Mouse (Mus musculus) heart, embryonic 13.5 days (tissue): ENCODE results near the gene Cys1. TPM values are rescaled to one million over a fixed set of nuclear protein-coding genes. Genes with fewer than 3 reads are reported as not detected.
A peak's percentile ranks its signal among the peaks of the same experiment; 100 is the strongest.

Experiments
- ATAC-seq: fragments of 200-750 bp; cut with Nextera tagmentation; 2 replicates; pipeline ENCODE4 v1.8.0; 2017; ENCODE audit warnings: moderate TSS enrichment; ENCODE audit not compliant: insufficient number of reproducible peaks, low FRiP score, low TSS enrichment; ENCODE audit errors: extremely low read depth
- H3K27ac ChIP-seq: fragments of 300-500 bp; sonication (generic); replicated peaks from 2 replicates; pipeline ENCODE4 v1.5.1; 2015; ENCODE audit warnings: moderate library complexity, mild to moderate bottlenecking, inconsistent platforms
- H3K27me3 ChIP-seq: fragments of 300-500 bp; sonication (generic); replicated peaks from 2 replicates; pipeline ENCODE4 v1.6.1; 2015; ENCODE audit warnings: mild to moderate bottlenecking, inconsistent platforms
- H3K36me3 ChIP-seq: fragments of 300-500 bp; sonication (generic); 2 replicates; pipeline ENCODE4 v1.6.1; 2015; ENCODE audit warnings: mild to moderate bottlenecking, inconsistent platforms
- H3K4me1 ChIP-seq: fragments of 300-500 bp; sonication (generic); 2 replicates; pipeline ENCODE4 v1.6.1; 2015; ENCODE audit warnings: inconsistent platforms
- H3K4me2 ChIP-seq: fragments of 300-500 bp; sonication (generic); 2 replicates; pipeline ENCODE4 v1.6.1; 2015; ENCODE audit warnings: inconsistent platforms, mild to moderate bottlenecking, moderate library complexity
- H3K4me3 ChIP-seq: fragments of 300-500 bp; sonication (generic); 2 replicates; pipeline ENCODE4 v1.5.1; 2015; ENCODE audit warnings: moderate library complexity, mild to moderate bottlenecking, inconsistent platforms
- H3K9ac ChIP-seq: fragments of 300-500 bp; sonication (generic); 2 replicates; pipeline ENCODE4 v1.6.1; 2015; ENCODE audit warnings: inconsistent platforms, mild to moderate bottlenecking, moderate library complexity
- H3K9me3 ChIP-seq: fragments of 300-500 bp; sonication (generic); 2 replicates; pipeline ENCODE4 v1.6.1; 2016; ENCODE audit warnings: inconsistent platforms
- WGBS: fragments of 180-500 bp; shearing (Covaris S2); methylation state at CpG from one replicate; pipeline ENCODE4 v1.1.7; 2015; ENCODE audit warnings: mixed read lengths; 5-methylcytosine and 5-hydroxymethylcytosine counted together
- polyA plus RNA-seq: library from polyadenylated mRNA; unstranded; fragments of >200 nt; fragmentation: Nextera tagmentation; extraction: Ambion mirVana; gene quantifications from 2 replicates; pipeline ENCODE4 v1.2.1, GENCODE M21; 2015

Gene Cys1
- polyA plus RNA-seq: 0.56 and 1.2 TPM in 2 replicates

DNA sequence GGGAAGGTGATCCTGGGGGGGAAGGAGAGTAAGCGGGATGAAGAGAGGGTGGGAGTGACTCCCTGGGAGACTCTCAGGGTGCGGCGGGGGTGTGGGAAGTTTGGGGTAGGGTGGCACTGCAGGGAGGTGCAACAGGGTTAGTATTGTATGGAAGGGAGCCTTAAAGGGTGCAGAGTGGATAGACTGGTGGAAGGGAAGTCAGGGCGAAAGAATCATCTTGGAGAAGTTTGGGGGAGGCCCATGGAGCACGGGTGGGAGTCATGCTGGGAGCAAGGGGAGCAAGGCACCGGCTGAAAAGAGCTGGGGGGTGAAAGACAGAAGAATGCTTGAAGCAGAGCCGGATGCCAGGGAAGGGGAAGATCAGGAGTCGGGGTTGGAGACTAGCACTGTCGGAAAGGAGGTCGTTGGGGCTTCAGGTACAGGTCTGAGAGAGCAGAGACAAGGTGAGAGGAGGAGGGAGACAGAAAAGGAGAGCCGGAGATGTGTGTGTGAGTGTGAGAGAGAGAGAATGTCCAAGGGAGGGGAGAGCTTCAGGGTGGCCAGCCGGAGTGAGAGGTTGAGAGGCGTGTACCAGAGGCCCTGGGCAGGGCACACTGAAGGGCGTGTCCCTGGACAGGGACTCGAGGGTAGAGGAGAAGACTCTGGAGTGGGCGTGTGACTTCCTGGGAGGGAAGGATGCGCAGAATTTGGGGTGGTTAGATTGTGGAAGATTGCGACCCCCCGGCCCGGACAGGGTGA lies at the start of gene Cys1:
TSS of gene Cys1 (minus strand) at position 528 of the 738 bp plus-strand sequence.
- Histone ChIP-seq H3K4me3 (peak within 1 kb of the TSS; percentile 65), H3K9me3 (no peaks in the 10 kb centered on the region), H3K36me3 (no peaks in the 10 kb centered on the region), H3K9ac (peak within 1 kb of the TSS; percentile 83), H3K4me1 (peaks cover 32% of the 10 kb centered on the region), H3K27ac (peak within 1 kb of the TSS; percentile 40), H3K27me3 (peaks cover 68% of the 10 kb centered on the region), H3K4me2 (peak within 1 kb of the TSS; percentile 94)
- WGBS: 3% methylated on average over 20 of the region's 20 CpGs
- ATAC-seq: peak; percentile 56; the same call in 1 of the 2 replicates

DNA sequence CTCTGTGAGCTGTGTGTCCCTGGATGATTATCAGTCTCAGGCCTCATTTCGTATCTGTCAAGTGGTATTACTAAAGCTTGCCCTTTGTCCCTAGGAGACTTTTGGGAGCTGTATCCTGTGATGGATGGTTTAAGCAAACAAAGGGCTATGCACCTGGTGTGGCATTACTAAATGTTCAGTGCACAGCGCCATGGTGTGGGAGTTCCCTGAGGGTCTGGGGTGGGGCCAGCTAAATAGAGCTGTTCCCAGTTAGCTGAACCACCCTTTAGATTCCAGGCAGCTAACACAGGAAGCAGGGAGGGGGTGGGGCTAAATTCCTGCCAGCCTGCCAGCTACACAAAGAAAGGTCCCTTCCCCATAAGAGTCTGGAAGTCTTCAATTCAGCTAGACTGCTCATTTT lies 42.8 kb upstream of the Cys1 start:
- no peak for ATAC-seq
- peak overlapping the region; percentile 48 for H3K4me2 ChIP-seq
- H3K4me1 ChIP-seq: peaks cover 18% of the 10 kb centered on the region
- 0 out of 2 replicates have a peak overlapping the region, but pooled peaks have one; percentile 5 for H3K9ac ChIP-seq
- H3K27me3 ChIP-seq: no peaks in the 10 kb centered on the region
- peak overlapping the region; percentile 16; the same call in 1 of the 2 replicates for H3K4me3 ChIP-seq
- H3K27ac ChIP-seq: peak overlapping the region; percentile 75
- no peaks in the 10 kb centered on the region for H3K36me3 ChIP-seq
- WGBS: 6% methylated on average over 2 of the region's 2 CpGs
- H3K9me3 ChIP-seq: peaks cover 13% of the 10 kb centered on the region

DNA sequence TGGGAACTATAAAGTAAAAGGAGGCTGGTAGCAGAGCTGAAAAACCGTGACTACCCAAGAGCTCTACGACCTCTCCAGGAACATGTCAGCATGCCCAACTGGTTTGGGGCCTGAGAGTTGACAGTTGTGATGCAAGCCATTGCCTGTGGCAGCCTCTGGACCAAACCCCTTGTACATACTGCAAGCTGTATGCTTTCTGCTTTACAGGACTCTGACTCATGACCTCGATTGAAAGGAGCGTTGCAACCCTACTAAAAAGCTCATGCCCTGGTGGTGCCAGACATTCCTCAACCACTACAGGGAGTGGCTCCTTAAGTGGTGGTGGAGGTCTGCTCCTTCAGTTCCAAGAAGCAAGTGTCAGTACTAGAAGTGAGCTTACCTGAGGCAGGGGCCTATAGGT lies 42.2 kb upstream of the Cys1 start:
- no peaks in the 10 kb centered on the region for H3K36me3 ChIP-seq
- H3K4me2 ChIP-seq: peak overlapping the region; percentile 48
- H3K9ac ChIP-seq: no peak overlapping the region
- peaks cover 8% of the 10 kb centered on the region for H3K9me3 ChIP-seq
- H3K4me1 ChIP-seq: peaks cover 18% of the 10 kb centered on the region
- ATAC-seq: no peak
- peak overlapping the region; percentile 75 for H3K27ac ChIP-seq
- WGBS: 26% methylated on average over 4 of the region's 4 CpGs
- no peak overlapping the region for H3K4me3 ChIP-seq
- no peaks in the 10 kb centered on the region for H3K27me3 ChIP-seq

DNA sequence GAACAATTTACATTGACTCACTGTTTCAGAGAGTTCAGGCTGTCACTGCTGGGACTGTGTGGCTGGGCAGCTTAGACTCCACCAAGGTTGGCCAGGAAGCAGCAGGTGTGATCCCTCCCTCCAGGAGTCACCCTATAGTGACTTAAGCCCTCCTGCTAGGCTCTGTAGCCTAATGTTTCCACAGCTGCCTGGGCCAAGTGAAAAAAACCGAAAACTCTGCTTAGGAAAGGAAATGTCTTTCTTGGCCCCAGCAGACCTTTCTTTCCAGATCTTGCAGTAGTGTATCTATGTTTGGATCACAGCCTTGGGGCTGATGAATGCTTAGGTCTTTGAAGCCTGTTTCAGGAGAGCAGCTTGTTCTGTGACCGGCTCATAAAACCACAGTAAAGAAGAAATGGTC lies 41.8 kb upstream of the Cys1 start:
- H3K4me2 ChIP-seq: 0 out of 2 replicates have a peak overlapping the region, but pooled peaks have one; percentile 48
- H3K36me3 ChIP-seq: no peaks in the 10 kb centered on the region
- peaks cover 18% of the 10 kb centered on the region for H3K4me1 ChIP-seq
- H3K9ac ChIP-seq: no peak overlapping the region
- peak overlapping the region; percentile 75 for H3K27ac ChIP-seq
- WGBS: 48% methylated on average over 2 of the region's 2 CpGs
- H3K4me3 ChIP-seq: no peak overlapping the region
- no peak for ATAC-seq
- 0 out of 2 replicates have a peak, but pooled peaks cover 6% of the 10 kb centered on the region for H3K9me3 ChIP-seq
- H3K27me3 ChIP-seq: no peaks in the 10 kb centered on the region

DNA sequence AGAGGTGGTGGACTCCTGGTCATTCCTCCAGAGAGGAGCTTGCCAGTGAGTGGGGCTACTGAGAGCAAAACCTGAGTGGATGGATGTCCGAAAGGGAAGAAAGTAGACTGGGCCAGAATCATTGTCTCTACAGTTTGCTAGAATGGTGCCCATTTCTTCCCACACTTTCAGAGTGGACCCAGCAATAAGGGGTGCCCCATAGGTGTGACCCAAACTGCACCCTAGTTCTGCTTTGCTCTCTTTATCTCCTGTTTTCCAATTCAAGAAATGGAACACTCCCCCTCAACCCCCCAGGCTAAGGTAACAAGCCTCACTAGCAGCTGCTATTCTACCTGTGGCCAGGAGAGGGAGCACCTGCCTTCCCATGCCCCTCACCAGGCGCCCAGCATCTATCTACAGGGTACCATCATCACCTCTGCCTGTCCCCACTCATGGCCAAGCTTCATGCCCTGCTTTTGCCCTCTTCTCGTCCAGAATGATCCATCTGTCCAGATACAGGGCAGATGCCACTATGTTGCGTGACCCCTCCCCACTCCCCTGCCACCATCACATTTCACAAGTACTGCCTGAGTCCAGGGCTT lies 35.2 kb upstream of the Cys1 start:
- Histone ChIP-seq H3K4me1 (peaks cover 20% of the 10 kb centered on the region), H3K27me3 (no peaks in the 10 kb centered on the region), H3K27ac (no peak overlapping the region), H3K4me2 (no peak overlapping the region), H3K9ac (no peak overlapping the region), H3K36me3 (peaks cover 31% of the 10 kb centered on the region), H3K4me3 (no peak overlapping the region), H3K9me3 (no peaks in the 10 kb centered on the region)
- peak; percentile 11; the same call in 1 of the 2 replicates for ATAC-seq
- 38% methylated on average over 4 of the region's 4 CpGs for WGBS

DNA sequence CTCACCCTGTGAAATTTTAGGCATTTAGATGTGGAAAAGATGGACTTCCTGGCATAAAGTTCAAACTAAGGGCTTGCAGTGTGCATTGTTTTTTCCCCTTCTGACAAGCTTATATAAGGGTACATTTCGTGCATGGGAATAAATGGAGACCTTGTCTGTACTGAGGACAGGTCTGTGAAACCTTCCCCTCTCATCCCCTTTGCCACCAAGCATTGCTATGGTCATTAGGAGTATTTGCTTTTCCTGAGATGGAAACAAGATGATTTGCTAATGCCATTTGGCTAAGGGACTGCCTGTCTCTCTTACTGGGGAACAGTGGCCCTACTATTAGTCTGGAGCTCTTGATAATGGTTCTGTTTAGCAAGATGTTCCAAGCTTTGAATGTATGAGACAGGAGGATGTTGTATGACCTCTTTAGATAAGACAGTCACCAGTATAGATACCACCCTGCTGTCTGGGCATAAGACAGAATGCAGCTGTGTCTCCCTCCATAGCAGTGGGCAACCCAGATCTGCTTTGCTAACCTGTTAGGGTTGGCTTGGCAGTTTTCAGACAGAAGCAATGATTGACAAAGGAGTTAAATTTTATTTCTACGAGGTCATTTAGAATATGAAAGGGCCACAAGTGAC lies 33.8 kb upstream of the Cys1 start:
- Histone ChIP-seq H3K4me3 (no peak overlapping the region), H3K9me3 (no peaks in the 10 kb centered on the region), H3K27me3 (no peaks in the 10 kb centered on the region), H3K27ac (no peak overlapping the region; the same call in 1 of the 2 replicates), H3K4me2 (no peak overlapping the region), H3K9ac (no peak overlapping the region), H3K4me1 (peaks cover 34% of the 10 kb centered on the region), H3K36me3 (peaks cover 46% of the 10 kb centered on the region)
- 68% methylated on average over 2 of the region's 2 CpGs for WGBS
- ATAC-seq: no peak

DNA sequence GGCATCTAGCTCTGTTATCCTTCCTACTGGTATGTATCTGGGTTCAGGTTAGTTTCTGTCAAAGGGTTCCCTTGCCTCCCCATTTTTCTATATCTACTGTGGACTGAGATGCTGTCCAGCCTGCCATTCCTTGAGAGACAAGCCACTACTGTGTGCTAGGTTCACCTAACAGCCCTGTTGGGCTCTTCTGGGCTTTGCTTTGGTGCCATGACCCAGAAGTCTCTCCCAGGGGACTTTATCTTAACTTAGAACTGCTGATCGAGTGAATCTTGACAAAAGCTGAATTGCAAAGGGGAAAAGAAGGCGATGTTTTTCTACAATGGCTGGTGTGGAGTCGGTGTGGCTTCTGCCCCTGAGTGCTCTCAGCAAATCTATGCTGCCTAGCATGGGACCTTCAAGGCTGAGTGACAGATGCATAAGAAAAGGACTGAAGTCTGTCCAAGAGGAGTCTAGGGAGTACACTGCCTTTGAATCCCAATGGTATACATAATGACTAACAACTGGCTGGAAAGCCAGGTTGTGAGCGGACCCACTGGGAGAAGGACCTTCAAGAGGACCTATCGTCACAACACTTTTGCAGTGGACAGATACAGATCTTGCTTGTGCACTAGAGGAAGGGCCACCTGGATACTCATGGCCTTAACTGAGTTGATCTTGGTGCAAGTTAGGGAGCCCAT lies 33.1 kb upstream of the Cys1 start:
- no peak overlapping the region; the same call in 1 of the 2 replicates for H3K27ac ChIP-seq
- H3K9me3 ChIP-seq: no peaks in the 10 kb centered on the region
- peak overlapping the region; percentile 44; the same call in 1 of the 2 replicates for H3K9ac ChIP-seq
- peaks cover 39% of the 10 kb centered on the region for H3K4me1 ChIP-seq
- H3K36me3 ChIP-seq: peaks cover 48% of the 10 kb centered on the region
- ATAC-seq: no peak
- no peak overlapping the region for H3K4me2 ChIP-seq
- H3K4me3 ChIP-seq: no peak overlapping the region
- 66% methylated on average over 5 of the region's 5 CpGs for WGBS
- no peaks in the 10 kb centered on the region for H3K27me3 ChIP-seq

DNA sequence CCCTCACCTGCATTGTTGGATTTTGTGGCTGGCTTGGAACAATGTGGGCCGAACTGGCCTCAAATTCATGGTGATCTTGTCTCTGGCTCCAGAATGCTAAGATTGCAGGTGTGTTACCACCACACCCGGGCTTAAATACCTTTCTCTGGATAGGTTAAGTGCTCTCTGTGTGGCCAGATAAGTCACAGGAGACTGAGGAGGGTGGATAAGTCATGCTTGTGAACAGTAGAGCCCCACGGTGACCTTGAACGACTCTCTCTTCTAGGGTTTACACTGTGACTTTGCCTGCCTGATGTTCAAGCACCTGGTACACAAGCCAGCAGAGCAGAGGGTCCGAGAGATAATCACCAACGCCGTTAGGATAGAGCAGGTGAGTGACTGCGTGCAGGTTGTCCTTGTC lies 30.8 kb upstream of the Cys1 start:
- Histone ChIP-seq H3K27ac (peak overlapping the region; percentile 28; the same call in 1 of the 2 replicates), H3K4me1 (peaks cover 48% of the 10 kb centered on the region), H3K27me3 (no peaks in the 10 kb centered on the region), H3K9ac (peak overlapping the region; percentile 6), H3K9me3 (no peaks in the 10 kb centered on the region), H3K36me3 (peaks cover 53% of the 10 kb centered on the region), H3K4me2 (0 out of 2 replicates have a peak overlapping the region, but pooled peaks have one; percentile 7), H3K4me3 (no peak overlapping the region)
- ATAC-seq: no peak
- WGBS: 66% methylated on average over 8 of the region's 8 CpGs

DNA sequence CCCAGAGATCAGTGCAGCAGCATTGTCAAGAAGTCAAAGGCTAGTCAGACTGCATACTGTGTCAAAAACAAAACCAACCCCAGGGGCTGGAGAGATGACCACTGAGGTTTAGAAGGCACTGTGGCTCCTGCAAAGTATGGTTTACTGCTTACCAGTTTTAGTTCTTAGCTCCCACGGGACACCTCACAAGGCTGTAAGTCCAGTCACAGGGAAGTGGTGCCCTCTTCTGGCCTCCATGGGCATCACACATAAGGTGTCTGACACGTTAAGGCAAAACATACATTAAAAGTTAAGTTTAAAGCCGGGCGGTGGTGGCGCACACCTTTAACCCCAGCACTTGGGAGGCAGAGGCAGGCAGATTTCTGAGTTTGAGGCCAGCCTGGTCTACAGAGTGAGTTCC lies 29.1 kb upstream of the Cys1 start:
- peak overlapping the region; percentile 93 for H3K4me2 ChIP-seq
- no peak overlapping the region for H3K27ac ChIP-seq
- H3K4me1 ChIP-seq: peaks cover 60% of the 10 kb centered on the region
- WGBS: 67% methylated on average over 5 of the region's 5 CpGs
- peak overlapping the region; percentile 95; the same call in 1 of the 2 replicates for H3K4me3 ChIP-seq
- H3K27me3 ChIP-seq: no peaks in the 10 kb centered on the region
- peak overlapping the region; percentile 25; the same call in 1 of the 2 replicates for H3K9ac ChIP-seq
- H3K36me3 ChIP-seq: peaks cover 53% of the 10 kb centered on the region
- no peak for ATAC-seq
- no peaks in the 10 kb centered on the region for H3K9me3 ChIP-seq

DNA sequence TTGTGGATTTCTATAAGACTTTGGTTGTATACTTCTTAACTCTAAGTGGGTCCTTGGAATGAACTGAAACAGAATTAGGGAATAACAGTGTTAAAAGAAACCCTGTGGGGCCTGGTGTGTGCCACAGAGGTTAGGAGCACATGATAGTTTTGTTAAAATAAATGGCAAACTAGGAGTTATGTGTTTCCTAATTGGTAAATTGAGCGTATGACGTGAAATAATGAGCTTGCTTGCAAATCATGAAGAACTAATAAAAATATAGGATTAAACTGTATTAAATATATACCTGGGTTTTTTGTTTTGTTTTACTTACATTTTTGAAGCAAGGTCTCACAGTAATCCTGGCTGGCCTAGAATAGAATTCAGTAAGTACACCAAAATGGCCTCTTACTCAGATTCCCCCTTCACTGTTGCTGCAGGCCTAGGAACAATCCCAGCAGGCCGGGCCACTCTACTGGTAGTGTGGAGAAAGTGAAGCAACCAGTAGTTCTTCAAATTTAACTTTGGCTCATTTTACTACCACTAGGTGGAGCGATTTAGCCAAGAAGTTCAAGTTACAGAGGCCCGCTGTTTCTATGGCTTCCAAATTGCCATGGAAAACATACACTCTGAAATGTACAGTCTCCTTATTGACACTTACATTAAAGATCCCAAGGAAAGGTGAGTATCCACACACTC lies 28.4 kb upstream of the Cys1 start:
- no peaks in the 10 kb centered on the region for H3K27me3 ChIP-seq
- H3K4me3 ChIP-seq: peak overlapping the region; percentile 95
- H3K4me1 ChIP-seq: peaks cover 60% of the 10 kb centered on the region
- peak overlapping the region; percentile 84 for H3K27ac ChIP-seq
- ATAC-seq: no peak
- 35% methylated on average over 5 of the region's 5 CpGs for WGBS
- peak overlapping the region; percentile 92 for H3K9ac ChIP-seq
- H3K4me2 ChIP-seq: peak overlapping the region; percentile 93
- no peaks in the 10 kb centered on the region for H3K9me3 ChIP-seq
- H3K36me3 ChIP-seq: peaks cover 51% of the 10 kb centered on the region
